Mouse (Mus musculus) hindbrain, postnatal 0 days (tissue): ENCODE results near the gene Srsf9. TPM values are rescaled to one million over a fixed set of nuclear protein-coding genes. Genes with fewer than 3 reads are reported as not detected.
"Not testable (repeated sequence)": the region's sequence is repeated elsewhere in the genome, so short reads cannot be mapped to it uniquely, and the experiment has no call there.

Experiments
- ATAC-seq: fragments of 200-750 bp; cut with Nextera tagmentation; 2 replicates; pipeline ENCODE4 v1.8.0; 2017; ENCODE audit warnings: mild to moderate bottlenecking, moderate TSS enrichment, moderate library complexity
- DNase-seq: peaks from one replicate; pipeline ENCODE4 v3.0.0-alpha.2; 2015; ENCODE audit warnings: low spot score
- H3K27ac ChIP-seq: fragments of 300-500 bp; sonication (generic); 2 replicates; pipeline ENCODE4 v1.5.1; 2014; ENCODE audit warnings: mild to moderate bottlenecking
- H3K27me3 ChIP-seq: fragments of 300-500 bp; sonication (generic); 2 replicates; pipeline ENCODE4 v1.6.1; 2014; ENCODE audit warnings: low read length, mixed read lengths; ENCODE audit not compliant: insufficient read depth
- H3K36me3 ChIP-seq: fragments of 300-500 bp; sonication (generic); 2 replicates; pipeline ENCODE4 v1.6.1; 2014; ENCODE audit warnings: low read length, mixed read lengths; ENCODE audit not compliant: insufficient read depth
- H3K4me1 ChIP-seq: fragments of 300-500 bp; sonication (generic); 2 replicates; pipeline ENCODE4 v1.6.1; 2014; ENCODE audit warnings: antibody characterized with exemption, low read length, mixed read lengths; ENCODE audit not compliant: insufficient read depth
- H3K4me2 ChIP-seq: fragments of 300-500 bp; sonication (generic); 2 replicates; pipeline ENCODE4 v1.6.1; 2014; ENCODE audit warnings: low read depth, mild to moderate bottlenecking, low read length, moderate library complexity, mixed read lengths
- H3K4me3 ChIP-seq: fragments of 300-500 bp; sonication (generic); 2 replicates; pipeline ENCODE4 v1.5.1; 2014; ENCODE audit warnings: low read length
- H3K9ac ChIP-seq: fragments of 300-500 bp; sonication (generic); replicated peaks from 2 replicates; pipeline ENCODE4 v1.6.1; 2014; ENCODE audit warnings: mild to moderate bottlenecking, low read length, moderate library complexity, mixed read lengths
- H3K9me3 ChIP-seq: fragments of 300-500 bp; sonication (generic); 2 replicates; pipeline ENCODE4 v1.6.1; 2016; ENCODE audit warnings: low read length, mixed read lengths
- CTCF ChIP-seq: IDR thresholded peaks from 2 replicates; pipeline ENCODE4 v1.5.1; 2016; ENCODE audit warnings: antibody characterized with exemption, control low read depth, low read depth
- WGBS: fragments of 180-500 bp; shearing (Covaris S2); extraction: QIAGEN DNeasy Blood & Tissue Kit; methylation state at CpG from one replicate; pipeline ENCODE4 v1.1.7; 2014; 5-methylcytosine and 5-hydroxymethylcytosine counted together
- polyA plus RNA-seq: library from polyadenylated mRNA; unstranded; fragments of >200 nt; fragmentation: Nextera tagmentation; extraction: Ambion mirVana; gene quantifications from 2 replicates; pipeline ENCODE4 v1.2.1, GENCODE M21; 2015
- total RNA-seq: library from RNA; depleted of rRNA; stranded (reverse); fragments of >200 nt; gene quantifications from 2 replicates; pipeline ENCODE4 v1.2.3, GENCODE M21; 2014

Gene Srsf9
- total and polyA plus RNA-seq, 2 experiments from 2014 or later, result 47.5 to 119 TPM

- H3K4me3 ChIP-seq, result no peak overlapping the region
- TF ChIP-seq CTCF, result peak; percentile 35; the same call in 1 of the 2 replicates
- no peaks in the 10 kb centered on the region for H3K9me3 ChIP-seq
- 91% methylated on average over 8 of the region's 8 CpGs for WGBS
- H3K27me3 ChIP-seq, result no peaks in the 10 kb centered on the region
- H3K4me2 ChIP-seq, result no peak overlapping the region
- H3K9ac ChIP-seq, result no peak overlapping the region
- H3K4me1 ChIP-seq, result 0 out of 2 replicates have a peak, but pooled peaks cover 3% of the 10 kb centered on the region
- no peak for ATAC-seq
- H3K36me3 ChIP-seq, result peaks cover 43% of the 10 kb centered on the region
- no peak overlapping the region for H3K27ac ChIP-seq
- DNase-seq, result no peak
These were observed 32.8 kb upstream of the Srsf9 start for GRCm38 (mm10) chr5:115294173-115294572.

- no peak overlapping the region for H3K9ac ChIP-seq
- H3K4me3 ChIP-seq, result no peak overlapping the region
- H3K4me1 ChIP-seq, result 0 out of 2 replicates have a peak, but pooled peaks cover 6% of the 10 kb centered on the region
- TF ChIP-seq CTCF, result no peak
- no peaks in the 10 kb centered on the region for H3K9me3 ChIP-seq
- ATAC-seq, result no peak
- H3K36me3 ChIP-seq, result peaks cover 34% of the 10 kb centered on the region
- no peaks in the 10 kb centered on the region for H3K27me3 ChIP-seq
- no peak overlapping the region for H3K4me2 ChIP-seq
- H3K27ac ChIP-seq, result no peak overlapping the region
- WGBS, result 80% methylated on average over 10 of the region's 10 CpGs
- DNase-seq, result no peak
These were observed 30.6 kb upstream of the Srsf9 start for GRCm38 (mm10) chr5:115296347-115296746.

DNA sequence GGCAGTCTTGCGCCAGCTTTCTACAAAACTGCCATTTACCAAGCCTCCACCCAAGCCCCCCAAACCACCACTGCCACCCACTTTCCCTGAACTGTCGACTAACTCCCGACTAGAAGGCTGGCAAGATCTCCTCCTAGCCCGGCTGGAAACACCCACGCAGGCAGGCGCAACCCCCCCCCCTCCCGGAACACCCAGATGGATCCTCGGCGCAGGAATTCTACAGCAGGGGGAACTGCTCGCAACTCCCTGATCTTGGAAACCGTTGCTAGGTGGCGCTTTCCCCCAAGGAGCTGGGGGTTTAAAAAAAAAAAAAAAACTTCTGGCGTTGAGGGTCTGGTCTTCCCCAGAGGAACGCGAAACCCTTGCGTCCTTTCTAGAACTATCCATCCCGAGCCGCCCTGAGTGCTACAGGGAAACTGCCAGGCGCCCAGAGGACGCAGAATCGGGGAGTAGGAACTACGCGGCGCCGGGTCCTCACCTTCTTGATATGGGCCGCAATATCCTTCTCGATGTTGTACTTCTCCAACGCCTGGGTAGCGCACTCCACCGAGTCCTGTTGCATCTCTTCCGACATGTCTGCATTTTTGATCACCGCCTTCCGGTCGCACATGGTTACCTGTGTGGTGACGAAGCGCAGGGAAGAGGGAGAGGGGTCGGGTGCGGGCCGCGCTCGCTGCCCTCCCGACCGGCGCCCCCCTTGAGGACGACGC, 26.8 kb upstream of the Srsf9 start:
- WGBS, result under 1% methylated on average over 46 of the region's 46 CpGs
- H3K36me3 ChIP-seq, result peaks cover 17% of the 10 kb centered on the region
- H3K4me2 ChIP-seq, result peak overlapping the region; percentile 70
- peak overlapping the region; percentile 78 for H3K4me3 ChIP-seq
- peak overlapping the region; percentile 79 for H3K9ac ChIP-seq
- 0 out of 2 replicates have a peak, but pooled peaks cover 6% of the 10 kb centered on the region for H3K4me1 ChIP-seq
- no peaks in the 10 kb centered on the region for H3K27me3 ChIP-seq
- peak; percentile 54 for TF ChIP-seq CTCF
- H3K27ac ChIP-seq, result peak overlapping the region; percentile 92
- H3K9me3 ChIP-seq, result no peaks in the 10 kb centered on the region
- ATAC-seq (peak; percentile 61; the same call in 1 of the 2 replicates), DNase-seq (peak; percentile 88)

DNA sequence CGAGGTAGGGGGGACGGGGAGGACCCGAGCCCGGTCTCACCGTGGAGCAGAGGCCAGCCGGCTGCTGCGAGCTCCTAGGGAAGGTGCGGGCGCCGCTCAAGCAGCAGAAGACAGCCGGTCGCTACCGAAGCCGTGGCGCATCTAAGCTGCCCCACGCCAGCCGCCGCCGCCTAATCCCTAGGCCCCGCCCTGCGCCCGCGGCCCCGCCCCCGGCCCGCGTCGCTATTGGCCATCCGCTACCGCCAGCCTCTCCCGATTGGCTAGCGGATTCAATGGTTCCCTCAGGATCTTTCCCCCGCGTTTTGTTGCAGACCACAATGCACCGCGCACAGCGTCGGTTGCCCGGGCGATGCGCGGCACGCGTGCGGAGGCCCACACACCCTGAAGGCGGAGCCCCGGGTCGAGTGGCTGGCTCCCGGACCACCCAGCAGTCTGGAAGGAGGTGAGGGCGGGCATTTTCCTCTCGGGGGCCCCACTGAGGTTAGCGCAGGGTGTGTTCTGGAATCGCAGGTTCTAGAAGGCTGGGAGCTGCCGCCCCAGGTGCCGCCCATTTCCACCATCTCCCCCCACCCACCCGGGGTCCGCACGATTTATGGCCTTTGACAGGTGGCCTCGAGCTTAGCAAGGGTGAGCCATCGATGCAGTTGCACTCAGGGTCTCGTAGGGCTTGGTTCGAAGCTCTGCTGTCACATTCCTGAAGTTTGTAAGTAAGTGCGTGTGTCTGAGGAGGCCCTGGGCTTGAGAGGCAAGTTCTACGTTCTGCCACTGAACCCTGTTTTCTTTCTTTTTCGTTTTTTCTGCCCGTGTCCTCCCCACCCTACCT, 26.0 kb upstream of the Srsf9 start, which contains the start of gene Dynll1:
Dynll1 (minus strand) TSS at position 208 of the 823 bp plus-strand sequence.
- 0 out of 2 replicates have a peak, but pooled peaks cover 6% of the 10 kb centered on the region for H3K4me1 ChIP-seq
- peak within 1 kb of the TSS; percentile 78 for H3K4me3 ChIP-seq
- DNase-seq, result peak; percentile 99
- WGBS, result 2% methylated on average over 66 of the region's 66 CpGs
- TF ChIP-seq CTCF, result peak; percentile 31
- peak within 1 kb of the TSS; percentile 92 for H3K27ac ChIP-seq
- H3K4me2 ChIP-seq, result peak within 1 kb of the TSS; percentile 70
- H3K9me3 ChIP-seq, result no peaks in the 10 kb centered on the region
- peaks cover 16% of the 10 kb centered on the region for H3K36me3 ChIP-seq
- peak within 1 kb of the TSS; percentile 79 for H3K9ac ChIP-seq
- peak; percentile 98 for ATAC-seq
- H3K27me3 ChIP-seq, result no peaks in the 10 kb centered on the region

DNA sequence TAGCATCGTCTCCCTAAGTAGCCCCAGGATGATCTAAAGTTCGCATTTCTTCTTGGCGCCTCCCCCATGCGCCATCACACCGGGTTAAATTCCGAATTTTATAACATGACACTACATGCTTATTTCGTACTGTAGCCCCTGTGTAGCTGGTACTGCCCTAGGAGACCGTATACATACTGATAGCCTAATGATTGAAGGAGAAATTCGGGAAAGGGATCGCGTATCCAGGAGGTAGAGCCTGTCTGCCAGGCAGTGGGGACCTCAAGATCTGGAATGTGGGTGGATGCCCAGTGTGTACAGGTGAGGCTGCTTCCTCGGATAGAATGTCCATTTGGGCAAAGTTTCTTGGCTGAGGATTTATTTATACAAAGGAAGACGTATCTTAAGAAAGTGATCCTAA, 25.4 kb upstream of the Srsf9 start:
- no peaks in the 10 kb centered on the region for H3K27me3 ChIP-seq
- no peak for ATAC-seq
- no peak overlapping the region for H3K27ac ChIP-seq

DNA sequence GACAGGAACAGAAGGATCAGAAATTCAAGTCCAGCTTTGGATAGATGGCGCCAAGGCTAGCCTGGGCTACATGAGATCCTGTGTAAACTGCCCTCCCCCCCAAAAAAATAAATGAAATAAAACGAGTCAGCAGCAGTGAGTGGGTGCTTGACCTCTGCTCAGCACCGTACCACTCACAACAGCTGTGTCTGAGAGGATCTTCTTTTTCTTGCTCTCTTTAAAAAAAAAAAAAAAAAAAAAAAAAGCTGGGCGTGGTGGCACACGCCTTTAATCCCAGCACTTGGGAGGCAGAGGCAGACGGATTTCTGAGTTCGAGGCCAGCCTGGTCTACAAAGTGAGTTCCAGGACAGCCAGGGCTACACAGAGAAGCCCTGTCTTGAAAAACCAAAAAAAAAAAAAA, 24.8 kb upstream of the Srsf9 start:
- not testable (repeated sequence) for H3K4me3 ChIP-seq

More for the DNA sequence above, 25.4 kb upstream of the Srsf9 start:
- Histone ChIP-seq H3K36me3 (peaks cover 16% of the 10 kb centered on the region; the same call in 1 of the 2 replicates), H3K4me3 (peak overlapping the region; percentile 78), H3K4me2 (peak overlapping the region; percentile 56), H3K9me3 (no peaks in the 10 kb centered on the region), H3K4me1 (0 out of 2 replicates have a peak, but pooled peaks cover 6% of the 10 kb centered on the region), H3K9ac (peak overlapping the region; percentile 25; the same call in 1 of the 2 replicates)
- DNase-seq, result no peak
- TF ChIP-seq CTCF, result no peak
- 21% methylated on average over 13 of the region's 13 CpGs for WGBS

More for the DNA sequence above, 24.8 kb upstream of the Srsf9 start:
- H3K4me1 ChIP-seq, DNase-seq, H3K9me3 ChIP-seq, H3K9ac ChIP-seq, ATAC-seq, H3K27ac ChIP-seq, H3K4me2 ChIP-seq, H3K27me3 ChIP-seq: not testable (repeated sequence)
- 69% methylated on average over 3 of the region's 7 CpGs for WGBS
- peaks cover 11% of the 10 kb centered on the region; the same call in 1 of the 2 replicates for H3K36me3 ChIP-seq
